Mouse (Mus musculus): ENCODE data around the gene Nup98.

GRCm38 (mm10) chr7:102249531-102249895 lies 39.5 kb upstream of the Nup98 start:
- TF ChIP-seq ZNF384 (IDR thresholded peaks at IDR 0.05; ENCODE audit: low read depth, low read length) (no peak), ZC3H11A (IDR thresholded peaks at IDR 0.05; ENCODE audit: borderline replicate concordance, low read depth, low read length) (no peak), MAFK (IDR thresholded peaks at IDR 0.05; ENCODE audit: insufficient read depth, low read depth, low read length) (no peak), CHD2 (IDR thresholded peaks at IDR 0.05; ENCODE audit: low read depth, low read length) (no peak)
